Mouse (Mus musculus): ENCODE results near the gene Arrdc3.

GRCm38 (mm10) chr13:80930030-80930429 is 46.8 kb downstream of the Arrdc3 start:
- TF ChIP-seq MAFK (IDR thresholded peaks at IDR 0.05; ENCODE audit: insufficient read depth, low read depth, low read length) (no peak), ZNF384 (IDR thresholded peaks at IDR 0.05; ENCODE audit: low read depth, low read length) (no peak), CHD2 (IDR thresholded peaks at IDR 0.05; ENCODE audit: low read depth, low read length) (no peak), HCFC1 (IDR thresholded peaks at IDR 0.05; ENCODE audit: borderline replicate concordance, insufficient read depth, low read length) (no peak), ZC3H11A (IDR thresholded peaks at IDR 0.05; ENCODE audit: borderline replicate concordance, low read depth, low read length) (no peak)
